Mouse (Mus musculus) MEL (cell line): ENCODE data around the gene Def8. TPM values are rescaled to one million over a fixed set of nuclear protein-coding genes. Genes with fewer than 3 reads are reported as not detected.

Experiments
- DNase-seq: peaks from one replicate; pipeline ENCODE4 v3.0.0; 2011; ENCODE audit warnings: low read depth, low spot score
- H3K27ac ChIP-seq: 2 replicates; pipeline ENCODE4 v1.5.1; 2012; ENCODE audit warnings: low read depth, mild to moderate bottlenecking, control low read depth, low read length, moderate library complexity; ENCODE audit not compliant: control insufficient read depth
- H3K27me3 ChIP-seq, 2 experiments: fragments of 150-350 bp in 1 of 2; sonication (generic) in 1 of 2; 2 replicates each; pipeline ENCODE4 v1.6.1; 2012; ENCODE audit warnings: low read length in 2 of 2, mild to moderate bottlenecking in 2 of 2, improper control_type of control experiment in 1 of 2, moderate library complexity in 1 of 2; ENCODE audit not compliant: insufficient read depth in 2 of 2, control insufficient read depth in 1 of 2
- H3K36me3 ChIP-seq, 2 experiments: 2 replicates each; pipeline ENCODE4 v1.6.1; 2012 to 2014; ENCODE audit warnings: low read length in 2 of 2, improper control_type of control experiment in 1 of 2, inconsistent platforms in 1 of 2, mild to moderate bottlenecking in 1 of 2; ENCODE audit not compliant: insufficient read depth in 2 of 2, control insufficient read depth in 1 of 2
- H3K4me1 ChIP-seq, 2 experiments: fragments of 150-350 bp in 1 of 2; sonication (generic) in 1 of 2; 2 replicates each; pipeline ENCODE4 v1.6.1; 2012; ENCODE audit warnings: low read length in 2 of 2, improper control_type of control experiment in 1 of 2, mild to moderate bottlenecking in 1 of 2; ENCODE audit not compliant: insufficient read depth in 2 of 2, control insufficient read depth in 1 of 2
- H3K4me3 ChIP-seq, 2 experiments: fragments of 150-350 bp in 1 of 2; sonication (generic) in 1 of 2; 2 replicates each; pipeline ENCODE4 v1.5.1; 2012; ENCODE audit warnings: low read depth in 2 of 2, low read length in 2 of 2, mild to moderate bottlenecking in 2 of 2, moderate library complexity in 2 of 2, control low read depth in 1 of 2, improper control_type of control experiment in 1 of 2; ENCODE audit not compliant: control insufficient read depth in 1 of 2, insufficient read depth in 1 of 2
- H3K79me2 ChIP-seq: 2 replicates; pipeline ENCODE4 v1.6.1; 2012; ENCODE audit warnings: mild to moderate bottlenecking, low read length, moderate library complexity; ENCODE audit not compliant: control insufficient read depth, poor library complexity, insufficient read depth
- H3K9ac ChIP-seq: 2 replicates; pipeline ENCODE4 v1.6.1; 2012; ENCODE audit warnings: low read depth, mild to moderate bottlenecking, control low read depth, low read length, moderate library complexity; ENCODE audit not compliant: control insufficient read depth, poor library complexity, severe bottlenecking
- H3K9me3 ChIP-seq: fragments of 150-350 bp; sonication (generic); replicated peaks from 2 replicates; pipeline ENCODE4 v1.6.1; 2012; ENCODE audit warnings: mild to moderate bottlenecking, low read length, improper control_type of control experiment, moderate library complexity; ENCODE audit not compliant: insufficient read depth
- CTCF ChIP-seq, 3 experiments: IDR thresholded peaks in 2 of 3; conservative IDR thresholded peaks in 1 of 3; 2 replicates each; pipeline ENCODE4 v1.5.1; 2011 to 2012; ENCODE audit warnings: low read length in 3 of 3, low read depth in 2 of 3, mild to moderate bottlenecking in 2 of 3, improper control_type of control experiment in 1 of 3, inconsistent platforms in 1 of 3, mixed read lengths in 1 of 3, moderate library complexity in 1 of 3; ENCODE audit not compliant: control insufficient read depth in 1 of 3, insufficient read depth in 1 of 3, poor library complexity in 1 of 3, severe bottlenecking in 1 of 3
- E2F4 ChIP-seq: IDR thresholded peaks from 2 replicates; pipeline ENCODE4 v1.6.1; 2011; ENCODE audit warnings: low read depth, low read length, improper control_type of control experiment, borderline replicate concordance
- ELF1 ChIP-seq: IDR thresholded peaks from 2 replicates; pipeline ENCODE4 v1.6.1; 2014; ENCODE audit warnings: low read depth, mild to moderate bottlenecking, inconsistent platforms, low read length, improper control_type of control experiment, moderate library complexity
- GATA1 ChIP-seq: IDR thresholded peaks from 2 replicates; pipeline ENCODE4 v1.6.1; 2011; ENCODE audit warnings: low read depth, low read length, improper control_type of control experiment
- JUND ChIP-seq: IDR thresholded peaks from 2 replicates; pipeline ENCODE4 v1.6.1; 2011; ENCODE audit warnings: low read depth, mild to moderate bottlenecking, improper control_type of control experiment, low read length
- MAX ChIP-seq: IDR thresholded peaks from 2 replicates; pipeline ENCODE4 v1.6.1; 2011; ENCODE audit warnings: low read length, improper control_type of control experiment
- MEF2A ChIP-seq: IDR thresholded peaks from 2 replicates; pipeline ENCODE4 v1.6.1; 2014; ENCODE audit warnings: low read depth, mild to moderate bottlenecking, inconsistent platforms, low read length, improper control_type of control experiment; ENCODE audit not compliant: poor library complexity, insufficient replicate concordance, severe bottlenecking; ENCODE audit errors: extremely low read depth
- MXI1 ChIP-seq: IDR thresholded peaks from 2 replicates; pipeline ENCODE4 v1.6.1; 2011; ENCODE audit warnings: mild to moderate bottlenecking, low read depth, low read length, improper control_type of control experiment
- MYC ChIP-seq: IDR thresholded peaks from 2 replicates; pipeline ENCODE4 v1.6.1; 2011; ENCODE audit warnings: low read depth, mild to moderate bottlenecking, low read length, improper control_type of control experiment, moderate library complexity
- NELFE ChIP-seq: IDR thresholded peaks from 2 replicates; pipeline ENCODE4 v1.6.1; 2011; ENCODE audit warnings: low read depth, low read length, improper control_type of control experiment
- NRF1 ChIP-seq: IDR thresholded peaks from 2 replicates; pipeline ENCODE4 v1.6.1; 2014; ENCODE audit warnings: low read depth, mild to moderate bottlenecking, inconsistent platforms, low read length, improper control_type of control experiment, moderate library complexity; ENCODE audit not compliant: poor library complexity, insufficient read depth, severe bottlenecking
- POLR2AphosphoS2 ChIP-seq: IDR thresholded peaks from 2 replicates; pipeline ENCODE4 v1.6.1; 2011; ENCODE audit warnings: low read length, improper control_type of control experiment
- POLR2AphosphoS5 ChIP-seq: IDR thresholded peaks from 2 replicates; pipeline ENCODE4 v1.6.1; 2012; ENCODE audit warnings: low read depth, borderline replicate concordance, mild to moderate bottlenecking, inconsistent platforms, low read length, moderate library complexity, mixed read lengths
- SIN3A ChIP-seq: IDR thresholded peaks from 2 replicates; pipeline ENCODE4 v1.6.1; 2012; ENCODE audit warnings: low read length, improper control_type of control experiment, inconsistent platforms
- USF2 ChIP-seq, 2 experiments: IDR thresholded peaks; 2 replicates each; pipeline ENCODE4 v1.6.1; 2011 to 2012; ENCODE audit warnings: improper control_type of control experiment in 2 of 2, low read length in 2 of 2, borderline replicate concordance in 1 of 2, inconsistent platforms in 1 of 2, low read depth in 1 of 2, mild to moderate bottlenecking in 1 of 2; ENCODE audit not compliant: insufficient read depth in 1 of 2
- ZC3H11A ChIP-seq: IDR thresholded peaks from 2 replicates; pipeline ENCODE4 v1.6.1; 2012; ENCODE audit warnings: low read depth, mild to moderate bottlenecking, inconsistent platforms, low read length, improper control_type of control experiment
- ZKSCAN1 ChIP-seq: IDR thresholded peaks from 2 replicates; pipeline ENCODE4 v1.6.1; 2012; ENCODE audit warnings: low read depth, mild to moderate bottlenecking, inconsistent platforms, low read length, improper control_type of control experiment, moderate library complexity
- ZNF384 ChIP-seq: IDR thresholded peaks from 2 replicates; pipeline ENCODE4 v1.6.1; 2012; ENCODE audit warnings: low read depth, mild to moderate bottlenecking, inconsistent platforms, low read length, improper control_type of control experiment
- polyA plus RNA-seq, 2 experiments: library from polyadenylated mRNA; stranded (reverse) in 1 of 2; unstranded in 1 of 2; fragments of >175 nt in 1 of 2; fragments of >200 nt in 1 of 2; gene quantifications; 2 replicates each; pipeline versions ENCODE4 v1.2.1 to v1.2.4; 2012; ENCODE audit warnings: low replicate concordance in 2 of 2, low read depth in 1 of 2; ENCODE audit not compliant: insufficient read length in 2 of 2, insufficient read depth in 1 of 2, missing spikeins in 1 of 2
- total RNA-seq: library from RNA; depleted of rRNA; stranded (reverse); fragments of 300-350 nt; gene quantifications from 2 replicates; pipeline ENCODE4 v1.2.3, GENCODE M21; 2012; rRNA removed

The Def8 gene
- total and polyA plus RNA-seq, 3 experiments, result 26.0 to 34.0 TPM; not detected in 1

DNA sequence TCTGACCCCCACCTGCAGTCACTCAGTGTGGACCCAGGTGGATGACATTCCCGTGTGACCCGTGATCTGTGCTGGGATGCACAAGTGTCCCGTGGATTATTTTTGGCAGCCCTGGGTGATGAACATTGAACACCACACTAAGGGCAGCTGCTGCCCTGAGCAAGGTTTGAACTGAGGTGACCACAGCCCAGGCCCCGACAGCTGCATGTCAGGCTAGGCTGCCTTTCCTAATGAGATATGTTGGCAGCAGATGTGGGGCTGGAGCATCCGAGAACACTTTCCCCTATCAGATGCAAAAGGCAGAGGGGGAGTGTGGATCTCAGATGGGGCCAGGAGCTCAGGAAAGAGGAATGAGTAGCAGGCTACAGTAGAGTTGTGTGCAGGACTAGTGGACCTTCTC is 87.5 kb downstream of the Def8 start:
- Histone ChIP-seq H3K79me2 (no peaks in the 10 kb centered on the region), H3K9ac (no peak overlapping the region), H3K9me3 (no peaks in the 10 kb centered on the region), H3K27ac (no peak overlapping the region), H3K27me3 (no peaks in the 10 kb centered on the region), H3K4me1 (no peaks in the 10 kb centered on the region), H3K4me3 (no peak overlapping the region), H3K36me3 (no peaks in the 10 kb centered on the region; a peak in 1 of 4 replicates)
- TF ChIP-seq NELFE (no peak), GATA1 (no peak), MEF2A (no peak), ZNF384 (no peak), ZC3H11A (no peak), CTCF (IDR thresholded peaks at IDR 0.05 in 2 of 3, conservative IDR thresholded peaks at IDR 0.05 in 1 of 3; ENCODE audit: control insufficient read depth in 1 of 3, insufficient read depth in 1 of 3, low read depth in 2 of 3, low read length in 3 of 3, poor library complexity in 1 of 3, severe bottlenecking in 1 of 3) (no peak), USF2 (IDR thresholded peaks at IDR 0.05; ENCODE audit: borderline replicate concordance in 1 of 2, insufficient read depth in 1 of 2, low read depth in 1 of 2, low read length in 2 of 2) (no peak), MXI1 (no peak), POLR2AphosphoS2 (no peak), MAX (no peak), ELF1 (no peak), POLR2AphosphoS5 (no peak), NRF1 (no peak), SIN3A (no peak), E2F4 (no peak), ZKSCAN1 (no peak), JUND (no peak), MYC (no peak)
- no peak for DNase-seq

Other genes with a start within 250 kb of the Def8 start
- gene Dpep1, start 237.3 kb upstream of the Def8 start, total RNA-seq, result not detected in 2 replicates
- gene Dpep1, start 237.3 kb upstream of the Def8 start, polyA plus RNA-seq, result not detected
- 68.6 and 80.5 TPM in 2 replicates for gene Chmp1a, start 210.8 kb upstream of the Def8 start, total RNA-seq
- gene Chmp1a, start 210.8 kb upstream of the Def8 start, polyA plus RNA-seq, result 10 to 100 TPM in 1 of 2 experiments, not detected in 1; 85.7 TPM
- gene Spata33, start 210.7 kb upstream of the Def8 start, total RNA-seq, result 0.98 and 1.2 TPM in 2 replicates
- 1 to 10 TPM in 1 of 2 experiments, not detected in 1; 1.4 TPM for gene Spata33, start 210.7 kb upstream of the Def8 start, polyA plus RNA-seq
- gene Cdk10, start 198.7 kb upstream of the Def8 start, total RNA-seq, result 23.2 and 28.0 TPM in 2 replicates
- 10 to 100 TPM in 1 of 2 experiments, not detected in 1; 43.8 TPM for gene Cdk10, start 198.7 kb upstream of the Def8 start, polyA plus RNA-seq
- 1.2 and 1.9 TPM in 2 replicates for gene Spata2l, start 187.3 kb upstream of the Def8 start, total RNA-seq
- gene Spata2l, start 187.3 kb upstream of the Def8 start, polyA plus RNA-seq, result 1 to 10 TPM in 1 of 2 experiments, not detected in 1; 3.1 TPM
- gene Zfp276, start 169.3 kb upstream of the Def8 start, total RNA-seq, result 11.8 and 16.0 TPM in 2 replicates
- 10 to 100 TPM in 1 of 2 experiments, not detected in 1; 19.2 TPM for gene Zfp276, start 169.3 kb upstream of the Def8 start, polyA plus RNA-seq
- gene Vps9d1, start 169.2 kb upstream of the Def8 start, total RNA-seq, result 3.0 and 4.4 TPM in 2 replicates
- 10 to 100 TPM in 1 of 2 experiments, not detected in 1; 12.2 TPM for gene Vps9d1, start 169.2 kb upstream of the Def8 start, polyA plus RNA-seq
- 22.9 and 32.2 TPM in 2 replicates for gene Fanca, start 105.0 kb upstream of the Def8 start, total RNA-seq
- gene Fanca, start 105.0 kb upstream of the Def8 start, polyA plus RNA-seq, result 10 to 100 TPM in 1 of 2 experiments, not detected in 1; 75.9 TPM
- 1.1 and 2.8 TPM in 2 replicates for gene Spire2, start 90.8 kb upstream of the Def8 start, total RNA-seq
- 1 to 10 TPM in 1 of 2 experiments, not detected in 1; 5.4 TPM for gene Spire2, start 90.8 kb upstream of the Def8 start, polyA plus RNA-seq
- gene Tcf25, start 49.8 kb upstream of the Def8 start, total RNA-seq, result 107 TPM in 2 replicates
- 100 to 1,000 TPM in 1 of 2 experiments, not detected in 1; 327 TPM for gene Tcf25, start 49.8 kb upstream of the Def8 start, polyA plus RNA-seq
- gene Mc1r, start 16.4 kb upstream of the Def8 start, total RNA-seq, result 0.31 and 0.36 TPM in 2 replicates
- gene Mc1r, start 16.4 kb upstream of the Def8 start, polyA plus RNA-seq, result under 1 TPM in 1 of 2 experiments, not detected in 1; 0.45 TPM
- gene Tubb3, start 12.1 kb upstream of the Def8 start, total RNA-seq, result 0.69 TPM in 2 replicates
- gene Tubb3, start 12.1 kb upstream of the Def8 start, polyA plus RNA-seq, result 1 to 10 TPM in 1 of 2 experiments, not detected in 1; 1.4 TPM
- 27.5 and 31.0 TPM in 2 replicates for gene Afg3l1, start 54.4 kb downstream of the Def8 start, total RNA-seq
- gene Afg3l1, start 54.4 kb downstream of the Def8 start, polyA plus RNA-seq, result 10 to 100 TPM in 1 of 2 experiments, not detected in 1; 68.4 TPM
- gene Dbndd1, start 91.9 kb downstream of the Def8 start, total RNA-seq, result 0.29 and 0.73 TPM in 2 replicates
- 1 to 10 TPM in 1 of 2 experiments, not detected in 1; 4.2 TPM for gene Dbndd1, start 91.9 kb downstream of the Def8 start, polyA plus RNA-seq
- 12.5 and 14.4 TPM in 2 replicates for gene Gas8, start 95.3 kb downstream of the Def8 start, total RNA-seq
- gene Gas8, start 95.3 kb downstream of the Def8 start, polyA plus RNA-seq, result 100 to 1,000 TPM in 1 of 2 experiments, 10 to 100 TPM in 1; 20.8 to 179 TPM
- not detected in 2 replicates for gene Rhou, start 230.4 kb downstream of the Def8 start, total RNA-seq
- gene Rhou, start 230.4 kb downstream of the Def8 start, polyA plus RNA-seq, result not detected